Mouse (Mus musculus): ENCODE measurements around the gene Rab11fip4.

DNA sequence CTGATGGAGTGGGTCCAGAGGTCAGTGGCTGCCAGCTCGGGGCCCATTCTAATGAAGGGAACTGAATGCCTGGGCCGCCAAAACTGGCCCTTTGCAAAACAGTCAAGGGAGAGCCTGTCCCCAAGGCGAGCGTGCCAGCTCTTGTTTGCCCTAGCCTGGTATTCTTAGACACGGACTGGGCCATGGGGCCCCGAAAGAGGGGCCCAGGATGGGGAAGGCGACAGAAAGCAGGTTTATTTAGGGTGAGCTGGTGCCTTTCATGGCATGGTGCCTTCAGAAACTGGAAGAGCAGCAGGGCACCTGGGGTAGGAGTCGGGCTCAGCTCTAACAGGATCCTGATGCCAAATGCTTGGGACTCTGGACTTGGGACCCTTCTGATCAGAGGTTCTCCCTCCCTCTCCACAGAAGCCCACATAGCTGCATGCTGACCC is 56.1 kb downstream of the Rab11fip4 start:
- TF ChIP-seq TBP (conservative IDR thresholded peaks at IDR 0.05; ENCODE audit: low read depth, low read length): no peak
- no peak for TF ChIP-seq POLR2A (IDR thresholded peaks at IDR 0.05; ENCODE audit: low read depth, low read length)
- TF ChIP-seq SIN3A (IDR thresholded peaks at IDR 0.05; ENCODE audit: low read length): no peak
- TF ChIP-seq CTCF (conservative IDR thresholded peaks at IDR 0.05 in 1 of 2, IDR thresholded peaks at IDR 0.05 in 1 of 2; ENCODE audit: low read depth in 2 of 2, low read length in 2 of 2): no peak
- TF ChIP-seq EP300 (IDR thresholded peaks at IDR 0.05; ENCODE audit: low read length): no peak
- TF ChIP-seq BHLHE40 (IDR thresholded peaks at IDR 0.05; ENCODE audit: low read depth, low read length): no peak
- no peak for TF ChIP-seq ZNF384 (IDR thresholded peaks at IDR 0.05; ENCODE audit: low read depth, low read length)
- TF ChIP-seq MEF2A (IDR thresholded peaks at IDR 0.05; ENCODE audit: borderline replicate concordance, low read depth, low read length): no peak
- TF ChIP-seq MYC (IDR thresholded peaks at IDR 0.05; ENCODE audit: low read depth, low read length): no peak
- no peak for TF ChIP-seq RAD21 (IDR thresholded peaks at IDR 0.05; ENCODE audit: low read depth, low read length)
- no peak for TF ChIP-seq ZKSCAN1 (IDR thresholded peaks at IDR 0.05; ENCODE audit: borderline replicate concordance, low read depth, low read length)
- no peak for TF ChIP-seq GABPA (IDR thresholded peaks at IDR 0.05; ENCODE audit: insufficient replicate concordance, low read depth, low read length)
- no peak for TF ChIP-seq ELF1 (IDR thresholded peaks at IDR 0.05; ENCODE audit: low read depth, low read length)

Data from CH12.LX (cell line).